Mouse (Mus musculus) B cell, adult 67 days (primary cell): Measurements from ENCODE around the gene Mfn1. TPM values are rescaled to one million over a fixed set of nuclear protein-coding genes. Genes with fewer than 3 reads are reported as not detected.

Source experiments
- total RNA-seq, 2 experiments: library from RNA; stranded (reverse); gene quantifications; 4 replicates each; pipeline ENCODE4 v1.2.4; 2023

Gene Mfn1
- total RNA-seq = 10 to 100 TPM; 47.0 to 51.6 TPM

DNA sequence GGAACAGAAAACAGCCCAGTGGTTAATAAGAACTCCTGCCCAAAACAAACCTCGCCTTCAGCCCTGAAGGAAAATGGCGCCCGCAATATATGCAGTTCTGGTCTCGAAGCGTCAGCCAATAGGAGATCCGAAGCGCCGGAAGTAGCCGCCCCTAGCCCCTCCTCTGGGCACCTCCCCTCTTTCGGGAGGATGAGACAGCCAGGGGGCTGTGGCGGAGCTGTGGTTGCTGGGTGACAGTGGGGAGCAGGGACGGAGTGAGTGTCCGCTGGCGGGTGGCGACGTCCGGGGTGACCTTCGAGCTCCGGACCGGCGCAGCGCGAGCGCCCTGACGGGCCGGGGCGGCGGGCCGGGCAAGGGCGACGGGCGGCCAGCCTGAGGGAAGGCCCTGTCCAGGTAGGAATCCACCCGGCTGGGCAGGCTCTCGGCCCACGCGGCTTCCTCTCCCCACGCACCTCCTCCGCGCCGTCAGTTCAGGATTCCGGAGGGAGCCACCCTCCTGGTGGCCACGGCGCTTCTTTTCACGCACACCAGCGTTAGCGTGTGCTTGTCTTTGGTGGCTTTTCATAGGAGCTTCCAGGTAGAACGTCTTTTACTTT is at the start of gene Mfn1:
Gene Mfn1, plus strand, starts transcription at position 163 of the 596 bp plus-strand sequence.

GRCm38 (mm10) chr3:32492097-32493090 is 36.9 kb upstream of the Mfn1 start, which contains the start of gene Kcnmb3:
Kcnmb3 (minus strand) TSS chr3:32492231.

DNA sequence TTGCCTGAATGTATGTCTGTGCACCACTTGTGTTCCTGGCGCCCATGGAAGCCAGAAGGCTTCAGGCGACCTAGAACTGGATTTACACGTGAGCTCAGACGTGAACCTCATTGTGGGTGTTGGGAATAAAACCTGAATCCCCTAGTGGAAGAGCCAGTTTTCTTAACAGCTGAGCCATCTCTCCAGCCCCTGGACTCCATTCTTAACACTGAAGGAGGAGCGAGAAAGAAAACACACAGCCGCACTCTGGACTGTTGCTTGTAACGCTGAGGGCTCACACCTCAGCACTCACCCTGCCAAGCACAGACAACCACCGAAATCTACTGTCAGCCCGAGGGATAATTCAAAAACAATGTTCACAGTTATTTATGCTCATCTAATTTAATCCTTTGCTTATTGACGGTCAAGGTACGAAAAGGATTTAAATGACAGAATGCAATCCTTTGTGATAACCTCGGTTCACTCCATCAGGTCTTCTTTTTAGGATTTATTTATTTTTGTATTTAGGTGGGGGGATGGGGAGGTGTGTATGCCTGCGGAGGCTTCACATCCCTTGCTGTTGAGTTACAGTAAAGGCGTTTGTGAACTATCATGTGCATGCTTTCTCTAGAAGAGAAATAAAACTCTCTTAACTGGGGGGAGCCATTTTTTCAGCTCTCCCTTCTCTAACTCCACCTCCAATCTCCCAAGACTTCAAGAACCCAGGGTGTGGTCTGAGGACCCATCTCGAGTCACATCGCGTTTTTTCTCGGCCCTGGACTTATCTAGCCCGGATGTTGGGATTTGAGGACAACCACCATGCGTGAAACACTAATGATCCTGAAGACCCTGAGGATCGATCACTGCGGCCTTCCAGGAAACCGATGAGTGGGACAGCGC is 19.5 kb upstream of the Mfn1 start, which contains the start of gene Zfp639:
Gene Zfp639, plus strand, starts transcription at position 764 of the 879 bp plus-strand sequence.

GRCm38 (mm10) chr3:32616331-32617052 is 87.2 kb downstream of the Mfn1 start, which contains the start of gene Gnb4:
Gnb4 (minus strand) TSS chr3:32616585.

Other genes with a start within 250 kb of the Mfn1 start
- 1 to 10 TPM; 8.0 to 9.6 TPM for gene Zmat3, start 163.5 kb upstream of the Mfn1 start, total RNA-seq
- gene Pik3ca, start 131.8 kb upstream of the Mfn1 start, total RNA-seq = 10 to 100 TPM; 80.5 to 82.7 TPM
- gene Kcnmb3, start 37.2 kb upstream of the Mfn1 start, total RNA-seq = 1 to 10 TPM; 1.0 to 2.6 TPM
- 10 to 100 TPM; 55.3 to 69.9 TPM for gene Zfp639, start 19.2 kb upstream of the Mfn1 start, total RNA-seq
- 10 to 100 TPM; 26.4 to 32.6 TPM for gene Gnb4, start 87.1 kb downstream of the Mfn1 start, total RNA-seq
- gene Actl6a, start 176.8 kb downstream of the Mfn1 start, total RNA-seq = 10 to 100 TPM; 65.2 to 67.8 TPM
- gene Ndufb5, start 207.5 kb downstream of the Mfn1 start, total RNA-seq = 10 to 100 TPM; 69.9 to 84.3 TPM
- 10 to 100 TPM in 1 of 2 experiments, 1 to 10 TPM in 1; 9.1 to 12.4 TPM for gene Mrpl47, start 208.1 kb downstream of the Mfn1 start, total RNA-seq